Mouse (Mus musculus) cerebellum, postnatal 36 days (tissue): Measurements from ENCODE around the gene Tmem161b.
"Not testable (repeated sequence)": the region's sequence is repeated elsewhere in the genome, so short reads cannot be mapped to it uniquely, and the experiment has no call there.

ENCODE experiments used
- DNase-seq, 2 experiments: peaks; one replicate each; pipeline ENCODE4 v3.0.0; 2021 to 2022; ENCODE audit warnings: mixed read lengths in 2 of 2

The Tmem161b gene

DNA sequence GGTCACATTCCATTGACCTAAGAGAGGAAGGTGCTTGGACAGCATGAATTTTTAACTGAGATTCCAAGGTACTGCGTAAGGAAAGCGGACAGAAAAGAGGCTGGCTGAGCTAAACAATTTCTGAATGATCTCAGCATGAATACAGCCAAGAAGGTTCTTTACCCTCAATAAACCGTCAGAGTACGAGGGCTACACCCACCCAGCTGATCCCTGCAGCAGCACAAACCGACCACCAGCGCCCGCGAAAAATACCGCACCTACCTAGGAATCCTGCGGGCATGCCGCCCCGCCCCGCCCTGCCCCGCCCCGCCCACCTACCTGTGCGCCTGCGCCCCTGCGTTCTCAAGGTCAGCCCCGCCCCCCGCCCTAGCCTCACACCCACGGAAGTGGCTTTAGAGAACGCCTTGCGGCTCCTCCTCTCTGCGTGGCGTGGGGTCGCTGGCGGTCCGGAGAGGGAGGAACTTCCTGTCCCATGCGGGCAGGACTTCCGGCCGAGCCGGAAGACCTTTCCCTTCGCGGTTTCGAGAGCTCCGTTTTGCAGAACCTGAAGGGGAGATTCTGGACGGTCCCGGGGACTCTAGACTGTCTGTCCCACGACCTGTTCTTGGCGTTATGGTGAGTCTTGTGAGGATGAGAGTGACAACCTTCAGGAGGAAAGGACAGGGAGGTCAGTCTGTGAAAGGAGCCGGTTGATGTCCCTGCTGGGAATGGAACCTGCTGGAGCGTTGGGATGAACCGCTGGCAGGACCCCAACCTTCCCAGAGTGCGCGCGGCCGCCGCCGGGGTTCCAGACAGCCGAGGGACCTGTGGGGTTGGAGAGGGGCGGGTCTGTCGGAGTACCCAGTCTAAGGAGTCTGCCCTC is at the start of gene Tmem161b:
Gene Tmem161b (plus strand): TSS at position 477 of the 862 bp plus-strand sequence.
- DNase-seq = peak; percentile 85 to 91

GRCm38 (mm10) chr13:84185835-84186234 is 36.3 kb upstream of the Tmem161b start:
- DNase-seq = not testable (repeated sequence)

DNA sequence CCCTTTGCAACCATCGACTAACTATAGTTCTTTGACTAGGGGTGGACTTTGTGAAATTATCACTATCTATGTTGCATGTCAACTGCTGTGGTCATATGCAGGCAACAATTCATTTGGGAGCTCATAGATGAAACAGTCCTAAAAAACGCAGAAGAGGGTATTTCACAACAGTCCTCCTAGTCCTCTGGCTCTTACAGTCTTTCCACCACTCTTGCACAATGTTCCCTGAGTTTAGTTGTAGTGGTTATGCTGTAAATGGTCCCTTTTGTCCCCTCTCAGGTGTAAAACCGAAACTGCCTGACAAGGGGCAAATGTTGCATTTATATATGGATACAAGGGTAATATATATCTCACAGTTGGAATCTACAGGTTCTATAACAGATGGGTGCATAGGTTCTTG is 29.4 kb upstream of the Tmem161b start:
- DNase-seq = no peak

DNA sequence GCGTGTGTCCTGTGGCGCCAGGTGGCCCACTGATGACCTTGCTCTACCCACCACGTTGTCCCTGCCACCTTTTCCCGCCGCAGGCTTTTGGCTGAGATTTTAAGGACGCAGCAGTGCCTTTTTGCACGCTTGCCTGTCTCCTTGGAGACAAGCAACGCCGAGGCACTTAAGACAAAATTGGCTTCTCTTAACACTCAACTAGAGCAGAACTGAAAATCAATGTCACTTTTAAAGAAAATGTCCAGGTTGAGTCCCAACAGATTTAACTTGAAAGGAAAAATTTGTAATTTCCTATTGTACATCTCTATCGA is 541 bp downstream of the Tmem161b start:
- DNase-seq = no peak

GRCm38 (mm10) chr13:84223018-84223417 is 922 bp downstream of the Tmem161b start:
- DNase-seq = no peak

DNA sequence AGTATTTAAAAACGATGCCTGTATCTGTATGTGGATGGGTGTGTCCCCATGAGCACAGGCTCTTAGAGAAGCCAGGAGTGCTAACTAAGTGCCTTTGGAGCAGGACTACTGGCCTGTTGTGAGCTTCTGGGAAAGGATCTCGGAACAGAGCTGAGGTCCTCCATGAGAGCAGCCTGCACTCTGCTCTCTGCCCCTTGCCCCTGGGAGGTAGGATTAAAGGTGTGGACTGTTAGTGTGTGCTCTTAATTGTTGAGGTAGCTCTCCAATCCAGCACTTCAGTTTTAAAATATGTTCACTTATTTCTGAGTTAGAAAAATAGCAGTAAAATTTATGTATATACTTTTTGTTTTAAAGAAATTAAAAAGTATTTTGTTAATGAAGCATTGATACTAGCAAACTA is 11.9 kb downstream of the Tmem161b start:
- DNase-seq = no peak

- DNase-seq = no peak
These were observed 14.7 kb downstream of the Tmem161b start for GRCm38 (mm10) chr13:84236768-84237167.

DNA sequence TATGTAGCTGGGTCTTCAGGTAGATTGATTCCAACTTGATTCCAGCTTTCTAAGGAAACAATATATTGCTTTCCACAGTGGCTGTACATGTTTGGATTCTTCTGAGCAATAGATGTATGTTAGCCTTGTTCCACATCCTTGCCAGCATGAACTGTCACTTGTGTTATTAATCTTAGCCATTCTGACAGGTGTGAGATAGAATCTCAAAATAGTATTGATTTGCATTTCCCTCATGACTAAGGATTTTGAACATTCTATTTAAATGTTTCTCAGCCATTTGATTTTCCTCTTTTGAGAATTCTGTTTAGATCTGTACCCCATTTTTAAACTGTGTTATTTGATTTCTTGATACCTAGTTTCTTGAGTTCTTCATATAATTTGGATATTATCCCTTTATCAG is 16.1 kb downstream of the Tmem161b start:
- no peak for DNase-seq

GRCm38 (mm10) chr13:84248065-84248464 is 26.0 kb downstream of the Tmem161b start:
- DNase-seq = no peak

- no peak for DNase-seq
These were observed 29.2 kb downstream of the Tmem161b start for GRCm38 (mm10) chr13:84251295-84251694.

- DNase-seq = no peak
These were observed 33.0 kb downstream of the Tmem161b start for GRCm38 (mm10) chr13:84255047-84255446.

DNA sequence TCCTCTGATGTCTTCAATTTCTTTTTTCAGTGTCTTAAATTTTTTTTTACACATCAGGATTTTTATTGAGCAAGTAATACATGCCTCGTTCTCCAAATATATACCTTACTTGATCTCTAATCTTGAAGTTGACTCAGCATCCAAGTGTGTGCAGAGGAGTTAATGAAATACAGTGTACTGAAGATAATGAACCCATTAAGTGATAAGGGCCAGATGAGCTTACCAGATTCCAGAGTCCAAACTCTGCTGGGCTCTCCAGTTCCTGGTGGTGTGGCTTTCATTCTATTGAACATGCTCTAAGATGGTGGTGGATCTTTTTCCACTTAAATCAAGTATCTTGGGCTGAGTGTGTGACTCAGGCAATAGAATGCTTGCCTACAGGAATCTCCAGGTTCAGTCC is 42.3 kb downstream of the Tmem161b start:
- not testable (repeated sequence) for DNase-seq

GRCm38 (mm10) chr13:84276246-84276645 is 54.1 kb downstream of the Tmem161b start:
- DNase-seq = no peak

- DNase-seq = no peak
These were observed 58.3 kb downstream of the Tmem161b start for GRCm38 (mm10) chr13:84280352-84280751.

GRCm38 (mm10) chr13:84282966-84283365 is 60.9 kb downstream of the Tmem161b start:
- DNase-seq = no peak

DNA sequence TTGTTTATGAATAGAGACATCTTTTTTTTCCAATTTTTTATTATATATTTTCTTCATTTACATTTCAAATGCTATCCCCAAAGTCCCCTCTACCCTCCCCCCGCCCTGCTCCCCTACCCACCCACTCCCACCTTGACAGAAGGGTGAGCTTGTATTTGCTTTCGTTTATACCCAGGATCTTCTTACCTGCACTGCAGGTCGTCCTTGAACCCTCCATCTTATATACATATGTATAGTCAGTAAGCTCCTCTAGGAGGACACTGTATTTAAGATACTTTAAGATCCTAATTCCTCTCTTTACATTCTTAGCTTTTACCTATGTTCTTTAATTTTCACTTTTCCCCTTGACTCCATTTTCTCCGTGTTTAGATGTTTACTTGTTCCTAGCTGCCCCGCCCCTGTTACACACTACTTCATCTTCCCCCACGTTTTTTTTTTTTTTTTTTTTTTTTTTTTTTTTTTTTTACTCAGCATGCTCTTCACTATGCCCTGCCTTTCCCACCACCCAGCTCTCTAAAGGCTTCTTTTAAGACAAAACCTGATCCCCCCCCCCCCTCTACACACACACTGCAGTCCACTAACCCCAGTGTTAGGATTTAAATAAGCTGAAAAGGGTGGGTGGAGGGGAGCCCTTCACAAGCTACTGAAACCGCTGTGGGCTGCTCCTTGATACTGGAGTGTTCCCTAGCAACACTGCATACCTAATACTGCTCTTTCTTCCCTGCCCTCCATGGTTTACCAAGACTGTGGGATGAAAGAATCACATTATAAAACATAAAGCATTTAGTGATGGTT is 62.9 kb downstream of the Tmem161b start:
- DNase-seq = no peak

- DNase-seq = no peak
These were observed 63.5 kb downstream of the Tmem161b start for GRCm38 (mm10) chr13:84285559-84285945.

DNA sequence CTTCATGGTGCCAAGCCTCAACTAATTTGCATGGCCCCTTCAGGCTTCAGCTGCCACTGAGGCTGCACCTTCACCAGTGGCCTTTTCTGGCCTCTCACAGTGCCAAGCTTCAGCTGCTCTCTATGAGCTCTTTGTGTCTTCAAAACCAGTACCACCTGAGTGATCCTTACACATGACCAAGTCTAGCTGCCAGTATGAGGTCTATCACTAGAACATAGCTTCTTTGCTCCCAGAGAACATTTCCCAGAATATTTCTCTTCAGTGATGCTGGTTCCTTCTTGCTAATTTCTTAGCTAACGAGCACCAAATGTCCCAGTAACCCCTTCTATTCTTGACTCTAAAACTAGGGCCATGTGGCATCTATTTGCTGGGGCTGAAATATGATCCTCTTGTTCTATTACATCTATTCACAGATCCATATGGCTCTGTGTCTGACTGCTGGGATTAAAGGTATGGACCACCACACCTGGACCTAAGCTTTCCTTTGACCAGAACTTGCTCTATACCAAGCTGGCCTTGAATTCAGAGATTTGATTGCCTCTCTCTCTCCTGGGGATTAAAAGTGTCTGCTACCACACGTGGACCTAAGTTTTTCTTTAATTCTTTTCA is 77.5 kb downstream of the Tmem161b start:
- no peak for DNase-seq

DNA sequence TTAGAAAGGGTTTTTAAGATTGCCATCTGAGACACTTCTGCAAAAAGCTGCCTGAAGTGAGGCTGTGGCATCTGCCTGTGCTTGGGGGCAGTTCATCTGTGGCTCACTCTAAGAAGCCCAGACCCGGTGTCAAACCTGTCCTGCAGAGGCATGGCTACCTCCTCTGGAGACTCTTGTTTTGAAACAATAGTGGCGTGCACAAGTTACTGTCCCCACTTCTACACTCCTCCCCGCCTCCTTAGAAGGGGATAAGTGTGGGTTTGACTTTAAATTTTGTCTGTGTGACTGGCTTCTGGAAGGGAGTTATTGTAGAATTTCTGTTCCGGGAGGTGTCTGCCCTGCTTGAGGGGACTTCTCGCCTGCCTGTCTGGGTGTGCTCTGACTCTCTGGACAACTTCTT is 121.2 kb downstream of the Tmem161b start:
- peak in 1 of 2 experiments; percentile 27 for DNase-seq

DNA sequence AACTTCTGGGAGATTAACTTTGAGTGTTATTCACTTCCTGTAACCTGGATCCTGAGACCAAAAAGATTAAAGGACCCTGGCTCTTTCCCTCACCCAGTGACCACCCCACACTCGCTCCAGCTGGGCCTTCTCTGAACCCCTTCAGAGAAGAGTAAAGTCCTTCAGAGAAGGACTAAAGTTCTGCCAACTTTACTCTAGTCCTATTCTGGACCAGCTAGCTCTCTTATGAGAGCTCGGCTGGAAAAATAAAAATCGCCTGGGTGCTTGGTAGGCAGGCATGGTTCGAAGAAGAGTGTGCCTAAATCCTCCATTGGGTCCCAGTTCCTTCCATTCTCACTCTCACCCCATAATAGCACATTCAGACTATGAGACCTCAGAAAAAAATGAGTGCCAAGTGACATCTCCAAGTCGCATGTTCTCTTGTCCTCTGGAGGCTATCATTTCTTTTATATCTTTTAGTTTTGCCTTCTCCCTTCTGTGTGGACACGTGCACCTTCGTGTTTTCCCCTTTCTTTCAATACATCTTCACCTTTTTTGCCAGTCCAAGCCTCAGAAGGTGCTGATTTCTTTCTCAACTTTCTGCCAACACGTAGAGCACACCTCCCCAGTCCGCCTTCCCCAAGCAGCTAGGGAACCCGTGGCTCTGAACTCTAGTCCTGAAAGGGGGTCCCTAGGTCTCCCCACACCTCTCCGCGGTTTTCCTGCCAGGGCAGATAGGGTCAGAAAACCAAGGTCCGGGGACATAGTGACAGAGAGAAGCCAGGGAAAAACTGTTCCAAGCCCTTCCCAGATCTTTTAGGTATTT is 121.8 kb downstream of the Tmem161b start:
- DNase-seq = peak in 1 of 2 experiments; percentile 48

DNA sequence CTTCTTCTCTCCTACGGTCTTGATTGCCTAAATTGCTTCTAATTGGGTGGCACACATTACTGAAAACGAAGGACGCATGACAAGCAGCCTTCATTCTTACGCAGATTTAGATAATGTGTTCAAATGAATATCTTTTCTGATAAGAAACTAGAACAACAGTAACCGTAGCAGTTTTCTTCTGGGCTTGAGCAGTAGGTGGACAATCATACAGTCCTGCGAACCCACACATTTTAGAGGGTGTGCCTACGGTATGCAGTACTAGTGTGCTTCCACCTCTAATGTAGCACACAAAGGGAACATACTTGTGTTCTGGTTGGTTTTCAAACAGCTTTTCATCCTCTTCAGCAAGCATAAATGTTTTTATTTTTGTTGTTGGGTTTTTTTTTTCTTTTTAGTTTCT is 122.6 kb downstream of the Tmem161b start:
- DNase-seq = peak in 1 of 2 experiments; percentile 50

GRCm38 (mm10) chr13:84345114-84345513 is 123.0 kb downstream of the Tmem161b start:
- peak in 1 of 2 experiments; percentile 61 for DNase-seq
